Mouse (Mus musculus): Measurements from ENCODE around the gene Ufc1.

GRCm38 (mm10) chr1:171258921-171259320 lies 35.9 kb downstream of the Ufc1 start:
- TF ChIP-seq MAZ (IDR thresholded peaks at IDR 0.05; ENCODE audit: low read depth, low read length) (no peak), CTCF (conservative IDR thresholded peaks at IDR 0.05 in 1 of 2, IDR thresholded peaks at IDR 0.05 in 1 of 2; ENCODE audit: low read depth in 2 of 2, low read length in 2 of 2) (no peak)
